Mouse (Mus musculus): Measurements from ENCODE around the gene Klk9.

GRCm38 (mm10) chr7:43797333-43797769, 5.7 kb downstream of the Klk9 start, which contains the start of gene Klk8:
- TF ChIP-seq CTCF (IDR thresholded peaks at IDR 0.05; ENCODE audit: extremely low read depth, insufficient read depth, low read length) (no peak), POLR2A (IDR thresholded peaks at IDR 0.05; ENCODE audit: extremely low read depth, insufficient read depth, low read length) (no peak)

All from cortical plate, adult 2 months (tissue).